Mouse (Mus musculus) kidney, postnatal 0 days (tissue): Measurements from ENCODE around the gene Kif27. TPM values are rescaled to one million over a fixed set of nuclear protein-coding genes. Genes with fewer than 3 reads are reported as not detected.
"Not testable (repeated sequence)": the region's sequence is repeated elsewhere in the genome, so short reads cannot be mapped to it uniquely, and the experiment has no call there.

Experiments
- ATAC-seq: fragments of 200-750 bp; cut with Nextera tagmentation; replicated peaks from 2 replicates; pipeline ENCODE4 v1.8.0; 2017; ENCODE audit warnings: low read depth, moderate number of reproducible peaks, moderate TSS enrichment, moderate library complexity; ENCODE audit not compliant: low FRiP score
- DNase-seq: peaks from one replicate; pipeline ENCODE4 v3.0.0-alpha.2; 2016; ENCODE audit warnings: low spot score
- H3K27ac ChIP-seq: fragments of 300-500 bp; sonication (generic); 2 replicates; pipeline ENCODE4 v1.5.1; 2014; ENCODE audit warnings: mild to moderate bottlenecking
- H3K27me3 ChIP-seq: fragments of 300-500 bp; sonication (generic); 2 replicates; pipeline ENCODE4 v1.6.1; 2014; ENCODE audit warnings: low read length, mixed read lengths; ENCODE audit not compliant: insufficient read depth
- H3K36me3 ChIP-seq: fragments of 300-500 bp; sonication (generic); 2 replicates; pipeline ENCODE4 v1.6.1; 2014; ENCODE audit warnings: low read length, mixed read lengths; ENCODE audit not compliant: insufficient read depth
- H3K4me1 ChIP-seq: fragments of 300-500 bp; sonication (generic); replicated peaks from 2 replicates; pipeline ENCODE4 v1.6.1; 2014; ENCODE audit warnings: antibody characterized with exemption, low read length, mixed read lengths; ENCODE audit not compliant: insufficient read depth
- H3K4me2 ChIP-seq: fragments of 300-500 bp; sonication (generic); 2 replicates; pipeline ENCODE4 v1.6.1; 2014; ENCODE audit warnings: mild to moderate bottlenecking, low read length, moderate library complexity, mixed read lengths
- H3K4me3 ChIP-seq: fragments of 300-500 bp; sonication (generic); replicated peaks from 2 replicates; pipeline ENCODE4 v1.5.1; 2014; ENCODE audit warnings: low read depth, low read length
- H3K9ac ChIP-seq: fragments of 300-500 bp; sonication (generic); 2 replicates; pipeline ENCODE4 v1.6.1; 2014; ENCODE audit warnings: low read depth, low read length
- H3K9me3 ChIP-seq: fragments of 300-500 bp; sonication (generic); replicated peaks from 2 replicates; pipeline ENCODE4 v1.6.1; 2016; ENCODE audit warnings: low read length, inconsistent platforms, mixed read lengths
- CTCF ChIP-seq: IDR thresholded peaks from 2 replicates; pipeline ENCODE4 v1.5.1; 2016; ENCODE audit warnings: antibody characterized with exemption, low read depth, mild to moderate bottlenecking, moderate library complexity
- WGBS: fragments of 180-500 bp; shearing (Covaris S2); extraction: QIAGEN DNeasy Blood & Tissue Kit; methylation state at CpG from one replicate; pipeline ENCODE4 v1.1.7; 2014; 5-methylcytosine and 5-hydroxymethylcytosine counted together
- polyA plus RNA-seq: library from polyadenylated mRNA; unstranded; fragments of >200 nt; fragmentation: Nextera tagmentation; extraction: Ambion mirVana; gene quantifications from 2 replicates; pipeline ENCODE4 v1.2.1, GENCODE M21; 2015

Gene Kif27
- polyA plus RNA-seq, 1 experiment from 2014 or later, result 0.55 TPM

DNA sequence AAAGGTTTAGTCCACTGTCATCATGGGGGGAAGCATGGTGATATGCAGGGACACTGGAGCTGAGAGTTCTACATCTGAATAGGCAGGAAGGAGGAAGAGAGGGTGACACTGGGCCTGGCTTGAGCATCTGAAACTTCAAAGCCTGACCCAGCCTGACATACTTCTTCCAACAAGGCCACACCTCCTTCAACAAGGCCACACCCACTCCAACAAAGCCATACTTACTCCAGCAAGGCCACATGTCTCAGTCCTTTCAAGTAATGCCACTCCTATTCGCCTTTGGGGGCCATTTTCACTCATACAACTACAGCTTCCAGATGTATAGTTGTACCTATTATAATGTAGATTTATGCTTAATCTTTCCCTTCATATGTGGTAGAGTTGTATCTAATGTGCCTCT is 8.7 kb upstream of the Kif27 start:
- no peaks in the 10 kb centered on the region for H3K27me3 ChIP-seq
- H3K4me2 ChIP-seq, result no peak overlapping the region
- H3K4me1 ChIP-seq, result no peaks in the 10 kb centered on the region
- no peak overlapping the region for H3K4me3 ChIP-seq
- no peak overlapping the region for H3K27ac ChIP-seq
- no peaks in the 10 kb centered on the region for H3K36me3 ChIP-seq
- H3K9ac ChIP-seq, result no peak overlapping the region
- TF ChIP-seq CTCF, result no peak
- no peak for ATAC-seq
- DNase-seq, result no peak
- WGBS, result 62% methylated on average over 1 of the region's 1 CpGs
- H3K9me3 ChIP-seq, result no peaks in the 10 kb centered on the region

- Histone ChIP-seq H3K4me2 (no peak overlapping the region), H3K9me3 (no peaks in the 10 kb centered on the region), H3K9ac (no peak overlapping the region), H3K4me3 (no peak overlapping the region), H3K4me1 (no peaks in the 10 kb centered on the region), H3K27me3 (no peaks in the 10 kb centered on the region), H3K36me3 (no peaks in the 10 kb centered on the region), H3K27ac (no peak overlapping the region)
- DNase-seq, result no peak
- ATAC-seq, result no peak
- 92% methylated on average over 3 of the region's 3 CpGs for WGBS
- TF ChIP-seq CTCF, result no peak
These were observed 7.5 kb upstream of the Kif27 start for GRCm38 (mm10) chr13:58366373-58366772.

GRCm38 (mm10) chr13:58365179-58365578 is 6.3 kb upstream of the Kif27 start:
- not testable (repeated sequence) for H3K4me2 ChIP-seq, DNase-seq, ATAC-seq, H3K4me3 ChIP-seq, H3K9me3 ChIP-seq, H3K36me3 ChIP-seq, H3K27ac ChIP-seq, H3K27me3 ChIP-seq, H3K4me1 ChIP-seq, H3K9ac ChIP-seq
- whole genome bisulfite sequencing, result 44% methylated on average over 8 of the region's 8 CpGs

GRCm38 (mm10) chr13:58364353-58365175 is 5.6 kb upstream of the Kif27 start:
- WGBS, result 72% methylated on average over 8 of the region's 8 CpGs
- no peak for ATAC-seq

DNA sequence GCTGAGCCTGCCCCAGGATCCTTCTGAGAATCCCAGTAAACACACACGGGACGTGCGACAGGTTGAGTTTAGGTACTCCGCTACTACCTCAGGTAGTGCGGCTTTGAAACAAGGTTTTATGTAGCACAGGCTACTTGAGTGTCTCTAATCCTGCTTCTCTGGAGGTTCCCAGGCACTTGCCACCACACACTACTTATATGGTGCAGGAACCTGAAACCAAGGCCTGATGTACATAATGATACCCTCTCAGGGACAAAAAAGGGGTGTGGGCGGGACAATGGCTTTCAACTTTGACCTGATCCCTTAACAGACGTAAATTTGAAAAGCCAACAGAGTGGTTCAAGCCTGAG is 357 bp upstream of the Kif27 start:
- no peak for ATAC-seq
- 0 out of 2 replicates have a peak overlapping the region, but pooled peaks have one; percentile 39 for H3K27ac ChIP-seq
- WGBS, result 5% methylated on average over 7 of the region's 7 CpGs

More at GRCm38 (mm10) chr13:58364353-58365175, 5.6 kb upstream of the Kif27 start:
- no peak for TF ChIP-seq CTCF
- DNase-seq, result no peak
- Histone ChIP-seq H3K4me2 (no peak overlapping the region), H3K4me1 (no peaks in the 10 kb centered on the region), H3K4me3 (no peak overlapping the region), H3K27ac (no peak overlapping the region), H3K27me3 (no peaks in the 10 kb centered on the region), H3K9me3 (no peaks in the 10 kb centered on the region), H3K36me3 (no peaks in the 10 kb centered on the region), H3K9ac (no peak overlapping the region)

GRCm38 (mm10) chr13:58352996-58353395 is 5.9 kb downstream of the Kif27 start:
- H3K27me3 ChIP-seq, result no peaks in the 10 kb centered on the region
- no peak overlapping the region for H3K27ac ChIP-seq
- TF ChIP-seq CTCF, result no peak
- H3K36me3 ChIP-seq, result no peaks in the 10 kb centered on the region
- DNase-seq (no peak), ATAC-seq (no peak)
- no peak overlapping the region for H3K4me2 ChIP-seq
- H3K9me3 ChIP-seq, result no peaks in the 10 kb centered on the region
- H3K9ac ChIP-seq, result no peak overlapping the region
- no peaks in the 10 kb centered on the region for H3K4me1 ChIP-seq
- H3K4me3 ChIP-seq, result no peak overlapping the region

More for the DNA sequence above, 357 bp upstream of the Kif27 start:
- Histone ChIP-seq H3K4me3 (peak overlapping the region; percentile 56), H3K4me1 (no peaks in the 10 kb centered on the region), H3K9ac (peak overlapping the region; percentile 60), H3K36me3 (no peaks in the 10 kb centered on the region), H3K9me3 (no peaks in the 10 kb centered on the region), H3K4me2 (peak overlapping the region; percentile 91), H3K27me3 (no peaks in the 10 kb centered on the region)
- no peak for DNase-seq
- TF ChIP-seq CTCF, result no peak

- Histone ChIP-seq H3K9ac (no peak overlapping the region), H3K4me3 (no peak overlapping the region), H3K4me2 (no peak overlapping the region), H3K9me3 (no peaks in the 10 kb centered on the region), H3K27me3 (no peaks in the 10 kb centered on the region), H3K36me3 (no peaks in the 10 kb centered on the region), H3K4me1 (no peaks in the 10 kb centered on the region), H3K27ac (no peak overlapping the region)
- whole genome bisulfite sequencing, result 48% methylated on average over 4 of the region's 4 CpGs
- ATAC-seq, result no peak
- TF ChIP-seq CTCF, result no peak
- DNase-seq, result no peak
These were observed 8.3 kb downstream of the Kif27 start for GRCm38 (mm10) chr13:58350606-58351005.
